Mouse (Mus musculus): ENCODE data around the gene Smco4.

- TF ChIP-seq CTCF (IDR thresholded peaks at IDR 0.05; ENCODE audit: control insufficient read depth, insufficient read depth, insufficient read length) (no peak), USF1 (IDR thresholded peaks at IDR 0.05; ENCODE audit: low read depth) (no peak), MAX (IDR thresholded peaks at IDR 0.05) (no peak), CEBPB (IDR thresholded peaks at IDR 0.05; ENCODE audit: low read depth) (no peak), MYOG (IDR thresholded peaks at IDR 0.05; ENCODE audit: control insufficient read depth, extremely low read depth, insufficient read length) (no peak), MYOD1 (IDR thresholded peaks at IDR 0.05; ENCODE audit: control insufficient read depth, insufficient read length, low read depth) (no peak), FOSL1 (IDR thresholded peaks at IDR 0.05; ENCODE audit: insufficient read depth, low read length, poor library complexity, severe bottlenecking) (no peak)
Measured at GRCm38 (mm10) chr9:15537455-15538048, 44.3 kb downstream of the Smco4 start.

Measured in C2C12 (cell line).